23 mouse cellular contexts compared by ENCODE assay signal in the genomic region with DNA sequence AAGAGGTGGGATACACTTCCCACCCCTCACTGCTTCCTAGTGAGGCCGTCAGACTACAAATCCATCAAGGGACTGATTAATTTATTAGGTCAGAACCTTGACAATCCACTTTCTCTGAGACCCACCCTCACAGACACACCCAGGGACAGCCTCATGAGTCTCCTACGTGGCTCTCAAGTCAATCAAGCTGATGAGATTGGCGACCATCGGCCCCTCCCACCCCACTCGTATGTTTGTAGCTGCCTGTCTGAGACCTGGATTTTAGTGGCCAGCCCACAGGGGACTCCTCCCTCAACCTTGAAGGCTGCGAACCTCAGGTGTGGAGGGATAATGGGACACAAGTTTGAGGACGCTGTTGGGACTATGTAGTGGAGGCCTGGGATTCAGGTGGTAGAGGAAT. TPM values are rescaled to one million over a fixed set of nuclear protein-coding genes. Genes with fewer than 3 reads are reported as not detected.
DNase-seq lines count a peak whose midpoint lies in the region; ATAC-seq and TF ChIP-seq lines count a peak whose summit lies in the region.
"Had no signal": no experiment of that assay in that cellular context is flagged by ENCODE, and none has a peak within 500 bp of the region (broad histone marks: within the 10 kb centered on the region; RNA-seq: fewer than 3 reads in every experiment).

No protein-coding gene starts in this region.

- peak; percentile 48 for ATAC-seq in intestine, embryonic 15.5 days
- ATAC-seq in liver, embryonic 13.5 days (ENCODE audit: low read depth) = peak; percentile 68
- ATAC-seq: activated CD4-positive, CD25-positive, alpha-beta regulatory T cell, adult 4 months; midbrain, embryonic 13.5 days had no signal

- no peak overlapping the region for H3K4me3 ChIP-seq in intestine, embryonic 15.5 days (replicated peaks)
- H3K4me3 ChIP-seq in liver, embryonic 13.5 days (replicated peaks) = no peak overlapping the region
- no peak overlapping the region for H3K4me3 ChIP-seq in small intestine, adult 2 months (ENCODE audit: low read depth, low read length)
- H3K4me3 ChIP-seq: embryonic facial prominence, embryonic 10.5 days; forebrain, embryonic 12.5 days; heart, embryonic 15.5 days; hindbrain, embryonic 15.5 days; midbrain, embryonic 13.5 days had no signal

- TF ChIP-seq CTCF in small intestine, adult 2 months (IDR thresholded peaks at IDR 0.05; ENCODE audit: extremely low read depth, insufficient read length, insufficient replicate concordance, low read depth, low read length) = no peak

- H3K36me3 ChIP-seq in intestine, embryonic 15.5 days = peaks cover 4% of the 10 kb centered on the region; the same call in 1 of the 2 replicates
- peaks cover 10% of the 10 kb centered on the region for H3K36me3 ChIP-seq in liver, embryonic 13.5 days
- H3K36me3 ChIP-seq in small intestine, adult 2 months (ENCODE audit: control insufficient read depth, insufficient read depth, low read length) = peaks cover 65% of the 10 kb centered on the region
- H3K36me3 ChIP-seq: embryonic facial prominence, embryonic 10.5 days; forebrain, embryonic 12.5 days; heart, embryonic 15.5 days; hindbrain, embryonic 15.5 days; midbrain, embryonic 13.5 days had no signal

- no peak overlapping the region for H3K4me2 ChIP-seq in intestine, embryonic 15.5 days (replicated peaks)
- H3K4me2 ChIP-seq in liver, embryonic 13.5 days = peak overlapping the region; percentile 44
- H3K4me2 ChIP-seq: forebrain, embryonic 12.5 days; heart, embryonic 15.5 days; hindbrain, embryonic 15.5 days; midbrain, embryonic 13.5 days had no signal

- H3K4me1 ChIP-seq in intestine, embryonic 15.5 days (replicated peaks) = peaks cover 22% of the 10 kb centered on the region
- H3K4me1 ChIP-seq in liver, embryonic 13.5 days (replicated peaks) = peaks cover 44% of the 10 kb centered on the region
- peaks cover 37% of the 10 kb centered on the region for H3K4me1 ChIP-seq in small intestine, adult 2 months (ENCODE audit: control insufficient read depth, insufficient read depth, insufficient read length, low read length)
- H3K4me1 ChIP-seq: heart, embryonic 15.5 days; hindbrain, embryonic 15.5 days had no signal

- peak overlapping the region; percentile 68; the same call in 1 of the 2 replicates for H3K27ac ChIP-seq in intestine, embryonic 15.5 days
- H3K27ac ChIP-seq in liver, embryonic 13.5 days = peak overlapping the region; percentile 79
- peak overlapping the region; percentile 75 for H3K27ac ChIP-seq in small intestine, adult 2 months (ENCODE audit: insufficient read depth, low read depth, low read length)
- H3K27ac ChIP-seq: embryonic facial prominence, embryonic 10.5 days; forebrain, embryonic 12.5 days; heart, embryonic 15.5 days; hindbrain, embryonic 15.5 days; midbrain, embryonic 13.5 days had no signal

- peak; percentile 28 for DNase-seq in c-Kit-positive CD71-positive TER-119-positive erythroid progenitor cells, embryonic 14.5 days (ENCODE audit: low spot score)
- DNase-seq in liver, embryonic 13.5 days = peak; percentile 25
- no peak for DNase-seq in thymus, postnatal 4 days
- no peak for DNase-seq in kidney, postnatal 10 days
- no peak for DNase-seq in urinary bladder, postnatal 36 days (ENCODE audit: low spot score in 2 of 2)
- DNase-seq: adrenal gland, postnatal 14 days; cerebellum, adult 11-12 months; cerebellum, postnatal 10 days; kidney, adult 18-20 months; lung, adult 18-20 months; lung, postnatal 10 days; right cerebral cortex, postnatal 14 days; spleen, adult 18-20 months had no signal

- H3K9me3 ChIP-seq in intestine, embryonic 15.5 days = no peaks in the 10 kb centered on the region
- peaks cover 4% of the 10 kb centered on the region; the same call in 1 of the 2 replicates for H3K9me3 ChIP-seq in liver, embryonic 13.5 days (replicated peaks)
- H3K9me3 ChIP-seq: forebrain, embryonic 12.5 days; hindbrain, embryonic 15.5 days; midbrain, embryonic 13.5 days had no signal

- TF ChIP-seq POLR2A in small intestine, adult 2 months (IDR thresholded peaks at IDR 0.05; ENCODE audit: low read depth, low read length) = no peak

- no peaks in the 10 kb centered on the region for H3K27me3 ChIP-seq in intestine, embryonic 15.5 days (replicated peaks)
- H3K27me3 ChIP-seq in liver, embryonic 13.5 days = no peaks in the 10 kb centered on the region
- no peaks in the 10 kb centered on the region for H3K27me3 ChIP-seq in small intestine, adult 2 months (ENCODE audit: control insufficient read depth, insufficient read depth, low read length)
- H3K27me3 ChIP-seq: forebrain, embryonic 12.5 days; heart, embryonic 15.5 days; hindbrain, embryonic 15.5 days; midbrain, embryonic 13.5 days had no signal

- no peak overlapping the region for H3K9ac ChIP-seq in intestine, embryonic 15.5 days
- H3K9ac ChIP-seq in liver, embryonic 13.5 days = peak overlapping the region; percentile 41; the same call in 1 of the 2 replicates
- H3K9ac ChIP-seq: forebrain, embryonic 12.5 days; heart, embryonic 15.5 days; hindbrain, embryonic 15.5 days; midbrain, embryonic 13.5 days had no signal

- WGBS in intestine, embryonic 15.5 days = 51% methylated on average over 7 of the region's 7 CpGs
- 43% methylated on average over 7 of the region's 7 CpGs for WGBS in liver, embryonic 13.5 days (ENCODE audit: insufficient replicate concordance)
- WGBS in small intestine, adult 2 months = 16% methylated on average over 7 of the region's 7 CpGs

RNA-seq across cellular contexts. Expression of a gene that starts 11.2 kb away (rescaled TPM):
- polyA plus RNA-seq in intestine, embryonic 15.5 days (2015; fragmentation: Nextera tagmentation; extraction: Ambion mirVana) = 4.7 and 6.5 TPM in 2 replicates
- polyA plus RNA-seq in liver, embryonic 13.5 days (2015; fragmentation: Nextera tagmentation; extraction: Ambion mirVana) = 0.23 and 0.32 TPM in 2 replicates
- 62.3 and 171 TPM in 2 replicates for polyA plus RNA-seq in small intestine, adult 2 months (2012; rRNA removed)
- polyA plus RNA-seq: activated CD4-positive, CD25-positive, alpha-beta regulatory T cell, adult 4 months; cortical plate, adult 2 months; forebrain, embryonic 12.5 days; hindbrain, embryonic 15.5 days; limb, embryonic 11.5 days; midbrain, embryonic 13.5 days had no signal

RNA-seq across cellular contexts. Expression of a gene that starts 20.4 kb away (rescaled TPM):
- polyA plus RNA-seq in intestine, embryonic 15.5 days (2015; fragmentation: Nextera tagmentation; extraction: Ambion mirVana) = 1.1 TPM in 2 replicates
- polyA plus RNA-seq in liver, embryonic 13.5 days (2015; fragmentation: Nextera tagmentation; extraction: Ambion mirVana) = 0.08 and 0.20 TPM in 2 replicates
- polyA plus RNA-seq in small intestine, adult 2 months (2012; rRNA removed) = 0.56 and 1.1 TPM in 2 replicates
- polyA plus RNA-seq: activated CD4-positive, CD25-positive, alpha-beta regulatory T cell, adult 4 months; embryonic facial prominence, embryonic 10.5 days had no signal

RNA-seq across cellular contexts. Expression of a gene that starts 53.1 kb away (rescaled TPM):
- polyA plus RNA-seq in intestine, embryonic 15.5 days (2015; fragmentation: Nextera tagmentation; extraction: Ambion mirVana) = 3.6 and 4.2 TPM in 2 replicates
- polyA plus RNA-seq in liver, embryonic 13.5 days (2015; fragmentation: Nextera tagmentation; extraction: Ambion mirVana) = 0.02 and 0.05 TPM in 2 replicates
- polyA plus RNA-seq in small intestine, adult 2 months (2012; rRNA removed) = 4.9 and 11.4 TPM in 2 replicates

Comparison
In these comparisons a context has a peak if more than half of its experiments do, and no peak if none do; other contexts are left out.
1. DNase-seq: peak in c-Kit-positive CD71-positive TER-119-positive erythroid progenitor cells, embryonic 14.5 days (single experiment) and liver, embryonic 13.5 days (single experiment); none in thymus, postnatal 4 days (single experiment), kidney, postnatal 10 days (single experiment) and urinary bladder, postnatal 36 days (0 of 2).
2. Peak in every context shown above with its lines, with median percentiles within 50 percentile points of each other: H3K27ac ChIP-seq.